Mouse (Mus musculus): ENCODE measurements around the gene Sergef. TPM values are rescaled to one million over a fixed set of nuclear protein-coding genes. Genes with fewer than 3 reads are reported as not detected.

The Sergef gene
- polyA plus RNA-seq, 1 experiment, result 8.6 TPM

DNA sequence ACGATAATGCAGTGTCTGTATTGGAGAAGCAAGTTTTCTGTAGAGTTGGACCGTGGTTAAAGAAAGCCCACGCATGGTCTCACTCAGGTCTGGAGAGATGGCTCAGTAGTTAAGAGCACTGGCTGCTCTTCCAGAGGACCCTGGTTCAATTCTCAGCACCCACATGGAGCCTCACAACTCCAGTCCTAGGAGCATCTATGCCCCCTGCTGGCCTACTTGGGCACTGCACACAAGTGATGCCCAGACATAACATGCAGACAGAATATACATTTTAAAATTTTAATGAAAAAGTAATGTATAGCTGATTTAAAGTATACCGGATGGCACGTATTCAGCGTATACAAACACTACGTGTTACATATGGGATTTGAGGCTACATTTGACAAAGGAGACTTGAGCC, 74.2 kb downstream of the Sergef start:
- no peak overlapping the region for H3ac ChIP-seq (ENCODE audit: control insufficient read depth, insufficient read length, low read depth)
- no peak overlapping the region for H3K4me3 ChIP-seq (ENCODE audit: insufficient read depth, poor library complexity, severe bottlenecking)
- H3K36me3 ChIP-seq (ENCODE audit: control insufficient read depth, insufficient read depth), result no peaks in the 10 kb centered on the region
- H3K79me3 ChIP-seq (ENCODE audit: low read depth), result no peaks in the 10 kb centered on the region
- H3K27me3 ChIP-seq (ENCODE audit: control insufficient read depth, insufficient read depth, insufficient read length), result no peaks in the 10 kb centered on the region
- TF ChIP-seq FOSL1 (IDR thresholded peaks at IDR 0.05; ENCODE audit: insufficient read depth, low read length, poor library complexity, severe bottlenecking) (no peak), MYOG (IDR thresholded peaks at IDR 0.05; ENCODE audit: control insufficient read depth, extremely low read depth, insufficient read length) (no peak), MAX (IDR thresholded peaks at IDR 0.05) (no peak), CTCF (IDR thresholded peaks at IDR 0.05; ENCODE audit: control insufficient read depth, insufficient read depth, insufficient read length) (no peak), MYOD1 (IDR thresholded peaks at IDR 0.05; ENCODE audit: control insufficient read depth, insufficient read length, low read depth) (no peak), CEBPB (IDR thresholded peaks at IDR 0.05; ENCODE audit: low read depth) (no peak), USF1 (IDR thresholded peaks at IDR 0.05; ENCODE audit: low read depth) (no peak)
- H3K79me2 ChIP-seq (ENCODE audit: control insufficient read depth, insufficient read depth), result no peaks in the 10 kb centered on the region

DNA sequence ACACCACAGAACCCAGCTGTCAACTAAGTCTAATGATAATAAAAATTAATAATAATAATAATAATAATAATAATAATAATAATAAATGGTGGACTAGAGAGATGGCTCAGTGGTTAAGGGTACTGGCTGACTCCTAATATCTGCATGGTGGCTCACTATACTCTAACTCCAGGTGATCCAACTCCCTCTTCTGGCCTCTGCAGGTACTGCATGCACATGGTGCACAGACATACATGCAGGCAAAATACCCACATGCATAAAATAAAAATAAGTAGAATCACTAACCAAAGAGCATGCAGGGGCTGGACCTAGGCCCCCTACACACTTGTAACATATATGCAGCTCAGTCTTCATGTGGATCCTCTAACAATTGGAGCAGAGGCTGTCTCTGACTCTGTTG, 75.8 kb downstream of the Sergef start:
- H3K4me3 ChIP-seq (ENCODE audit: insufficient read depth, poor library complexity, severe bottlenecking), result no peak overlapping the region
- no peaks in the 10 kb centered on the region for H3K36me3 ChIP-seq (ENCODE audit: control insufficient read depth, insufficient read depth)
- TF ChIP-seq USF1 (IDR thresholded peaks at IDR 0.05; ENCODE audit: low read depth), result no peak
- TF ChIP-seq MYOD1 (IDR thresholded peaks at IDR 0.05; ENCODE audit: control insufficient read depth, insufficient read length, low read depth), result no peak
- H3ac ChIP-seq (ENCODE audit: control insufficient read depth, insufficient read length, low read depth), result no peak overlapping the region
- H3K27me3 ChIP-seq (ENCODE audit: control insufficient read depth, insufficient read depth, insufficient read length), result no peaks in the 10 kb centered on the region
- H3K79me2 ChIP-seq (ENCODE audit: control insufficient read depth, insufficient read depth), result no peaks in the 10 kb centered on the region
- H3K79me3 ChIP-seq (ENCODE audit: low read depth), result no peaks in the 10 kb centered on the region

DNA sequence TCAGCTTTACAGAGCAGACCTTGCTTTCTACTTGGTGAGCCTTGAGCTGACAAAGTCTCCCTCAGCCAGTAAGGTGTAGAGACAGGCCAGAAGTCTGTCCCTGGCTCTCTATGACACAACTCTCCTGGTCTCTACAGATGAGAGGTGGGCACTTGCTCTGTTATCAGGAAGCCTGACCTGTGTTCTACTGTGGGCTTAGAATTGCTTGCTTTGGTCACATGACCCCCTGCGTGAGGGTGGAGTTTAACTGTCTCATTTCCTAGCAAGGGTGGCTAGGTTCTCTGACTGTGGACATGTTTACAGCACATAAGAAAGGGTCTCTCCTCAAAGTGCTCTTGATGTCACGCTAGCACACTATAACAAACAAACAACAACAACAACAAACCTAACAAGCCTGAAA, 79.5 kb downstream of the Sergef start:
- H3K79me2 ChIP-seq (ENCODE audit: control insufficient read depth, insufficient read depth), result no peaks in the 10 kb centered on the region
- no peak for TF ChIP-seq MAX (IDR thresholded peaks at IDR 0.05)
- peak; percentile 33 for TF ChIP-seq USF1 (IDR thresholded peaks at IDR 0.05; ENCODE audit: low read depth)
- H3ac ChIP-seq (ENCODE audit: control insufficient read depth, insufficient read length, low read depth), result no peak overlapping the region
- H3K4me3 ChIP-seq (ENCODE audit: insufficient read depth, poor library complexity, severe bottlenecking), result no peak overlapping the region
- no peaks in the 10 kb centered on the region for H3K27me3 ChIP-seq (ENCODE audit: control insufficient read depth, insufficient read depth, insufficient read length)
- H3K36me3 ChIP-seq (ENCODE audit: control insufficient read depth, insufficient read depth), result no peaks in the 10 kb centered on the region
- no peaks in the 10 kb centered on the region for H3K79me3 ChIP-seq (ENCODE audit: low read depth)

DNA sequence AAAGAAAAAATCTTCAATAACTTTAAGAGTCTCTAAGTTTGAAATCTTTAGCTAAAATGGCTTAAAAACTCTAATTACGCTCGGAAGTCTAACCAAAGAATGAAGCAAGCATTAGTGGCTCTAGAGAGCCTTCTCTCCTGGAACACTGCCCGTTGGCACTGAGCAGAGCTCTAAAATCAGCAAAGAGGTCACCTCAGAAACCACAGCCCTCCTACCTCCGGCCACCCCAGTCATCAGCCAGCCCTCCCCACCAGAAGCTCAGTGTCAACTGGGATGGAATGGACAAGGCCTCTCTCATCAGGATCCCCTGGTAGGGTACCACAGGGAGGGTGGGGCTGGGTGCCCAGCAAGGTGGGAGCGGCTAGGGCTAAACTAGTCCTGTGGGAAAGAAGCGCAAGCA, 80.0 kb downstream of the Sergef start:
- Histone ChIP-seq H3ac (ENCODE audit: control insufficient read depth, insufficient read length, low read depth) (no peak overlapping the region), H3K79me3 (ENCODE audit: low read depth) (no peaks in the 10 kb centered on the region), H3K27me3 (ENCODE audit: control insufficient read depth, insufficient read depth, insufficient read length) (no peaks in the 10 kb centered on the region), H3K36me3 (ENCODE audit: control insufficient read depth, insufficient read depth) (no peaks in the 10 kb centered on the region), H3K4me3 (ENCODE audit: insufficient read depth, poor library complexity, severe bottlenecking) (no peak overlapping the region), H3K79me2 (ENCODE audit: control insufficient read depth, insufficient read depth) (no peaks in the 10 kb centered on the region)
- TF ChIP-seq CTCF (IDR thresholded peaks at IDR 0.05; ENCODE audit: control insufficient read depth, insufficient read depth, insufficient read length), result no peak
- TF ChIP-seq FOSL1 (IDR thresholded peaks at IDR 0.05; ENCODE audit: insufficient read depth, low read length, poor library complexity, severe bottlenecking), result no peak
- TF ChIP-seq CEBPB (IDR thresholded peaks at IDR 0.05; ENCODE audit: low read depth), result no peak
- no peak for TF ChIP-seq MYOD1 (IDR thresholded peaks at IDR 0.05; ENCODE audit: control insufficient read depth, insufficient read length, low read depth)
- no peak for TF ChIP-seq USF1 (IDR thresholded peaks at IDR 0.05; ENCODE audit: low read depth)
- no peak for TF ChIP-seq MAX (IDR thresholded peaks at IDR 0.05)
- TF ChIP-seq MYOG (IDR thresholded peaks at IDR 0.05; ENCODE audit: control insufficient read depth, extremely low read depth, insufficient read length), result no peak

DNA sequence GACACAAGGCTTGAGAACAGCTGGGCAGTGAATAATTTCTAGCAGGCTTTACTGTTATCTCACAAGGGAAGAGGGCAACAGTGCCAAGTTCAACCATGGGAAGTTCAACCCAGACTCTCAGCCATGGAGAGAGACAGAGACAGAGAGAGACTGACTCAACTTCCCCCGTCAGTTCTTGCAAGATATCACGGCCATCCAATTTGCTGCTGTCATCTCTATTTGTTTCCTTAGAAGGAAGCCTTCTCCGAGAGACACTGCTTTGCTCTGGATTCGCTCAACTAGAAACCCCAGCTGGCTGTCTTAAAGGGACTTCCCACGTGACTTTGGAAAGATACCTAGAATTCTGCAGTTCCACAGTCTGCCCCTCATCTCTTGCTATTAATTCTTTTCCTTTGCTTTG, 80.6 kb downstream of the Sergef start:
- no peaks in the 10 kb centered on the region for H3K36me3 ChIP-seq (ENCODE audit: control insufficient read depth, insufficient read depth)
- no peaks in the 10 kb centered on the region for H3K79me3 ChIP-seq (ENCODE audit: low read depth)
- H3K79me2 ChIP-seq (ENCODE audit: control insufficient read depth, insufficient read depth), result no peaks in the 10 kb centered on the region
- no peak overlapping the region for H3K4me3 ChIP-seq (ENCODE audit: insufficient read depth, poor library complexity, severe bottlenecking)
- no peak overlapping the region for H3ac ChIP-seq (ENCODE audit: control insufficient read depth, insufficient read length, low read depth)
- TF ChIP-seq MAX (IDR thresholded peaks at IDR 0.05) (no peak), MYOG (IDR thresholded peaks at IDR 0.05; ENCODE audit: control insufficient read depth, extremely low read depth, insufficient read length) (no peak), FOSL1 (IDR thresholded peaks at IDR 0.05; ENCODE audit: insufficient read depth, low read length, poor library complexity, severe bottlenecking) (no peak), CTCF (IDR thresholded peaks at IDR 0.05; ENCODE audit: control insufficient read depth, insufficient read depth, insufficient read length) (no peak), MYOD1 (IDR thresholded peaks at IDR 0.05; ENCODE audit: control insufficient read depth, insufficient read length, low read depth) (no peak), USF1 (IDR thresholded peaks at IDR 0.05; ENCODE audit: low read depth) (no peak), CEBPB (IDR thresholded peaks at IDR 0.05; ENCODE audit: low read depth) (no peak)
- no peaks in the 10 kb centered on the region for H3K27me3 ChIP-seq (ENCODE audit: control insufficient read depth, insufficient read depth, insufficient read length)

DNA sequence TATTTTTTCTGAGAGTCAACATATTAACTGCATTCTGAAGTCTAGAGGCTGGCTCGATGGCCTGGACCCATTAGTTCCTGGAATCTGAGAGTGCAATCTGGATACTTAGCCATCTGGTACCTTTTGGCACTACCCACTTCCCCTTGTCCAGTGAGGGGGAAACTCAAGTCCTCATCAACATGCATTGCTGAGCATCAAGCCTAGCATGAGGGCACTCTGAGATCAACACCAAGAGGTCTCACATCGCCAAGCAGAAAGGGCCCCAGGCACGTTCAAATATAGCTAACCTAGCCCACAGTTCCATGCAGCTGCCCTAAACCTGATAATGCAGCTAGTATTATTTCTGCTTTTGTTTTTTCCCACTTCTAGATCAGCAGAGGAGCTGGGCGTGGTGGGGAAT, 81.6 kb downstream of the Sergef start:
- no peaks in the 10 kb centered on the region for H3K79me3 ChIP-seq (ENCODE audit: low read depth)
- TF ChIP-seq FOSL1 (IDR thresholded peaks at IDR 0.05; ENCODE audit: insufficient read depth, low read length, poor library complexity, severe bottlenecking) (no peak), MAX (IDR thresholded peaks at IDR 0.05) (no peak), CTCF (IDR thresholded peaks at IDR 0.05; ENCODE audit: control insufficient read depth, insufficient read depth, insufficient read length) (no peak), USF1 (IDR thresholded peaks at IDR 0.05; ENCODE audit: low read depth) (no peak), MYOG (IDR thresholded peaks at IDR 0.05; ENCODE audit: control insufficient read depth, extremely low read depth, insufficient read length) (no peak), CEBPB (IDR thresholded peaks at IDR 0.05; ENCODE audit: low read depth) (no peak), MYOD1 (IDR thresholded peaks at IDR 0.05; ENCODE audit: control insufficient read depth, insufficient read length, low read depth) (no peak)
- no peak overlapping the region for H3K4me3 ChIP-seq (ENCODE audit: insufficient read depth, poor library complexity, severe bottlenecking)
- no peak overlapping the region for H3ac ChIP-seq (ENCODE audit: control insufficient read depth, insufficient read length, low read depth)
- H3K27me3 ChIP-seq (ENCODE audit: control insufficient read depth, insufficient read depth, insufficient read length), result no peaks in the 10 kb centered on the region
- H3K79me2 ChIP-seq (ENCODE audit: control insufficient read depth, insufficient read depth), result no peaks in the 10 kb centered on the region
- H3K36me3 ChIP-seq (ENCODE audit: control insufficient read depth, insufficient read depth), result no peaks in the 10 kb centered on the region

Measured in C2C12 (cell line).